Mouse (Mus musculus) T-helper 2 cell (primary cell): ENCODE data around the gene Gabbr1.

Experiments used
- in situ Hi-C: fragments of 300-600 bp; cut with MboI, MseI; formaldehyde crosslinking; loops from one replicate; pipeline ENCODE4 v1.15.1; 2025; ENCODE audit warnings: high pct_unique_total_duplicates

The Gabbr1 gene

GRCm38 (mm10) chr17:37044651-37045244, 1.0 kb upstream of the Gabbr1 start:
- in situ Hi-C loops, result no loop called here

DNA sequence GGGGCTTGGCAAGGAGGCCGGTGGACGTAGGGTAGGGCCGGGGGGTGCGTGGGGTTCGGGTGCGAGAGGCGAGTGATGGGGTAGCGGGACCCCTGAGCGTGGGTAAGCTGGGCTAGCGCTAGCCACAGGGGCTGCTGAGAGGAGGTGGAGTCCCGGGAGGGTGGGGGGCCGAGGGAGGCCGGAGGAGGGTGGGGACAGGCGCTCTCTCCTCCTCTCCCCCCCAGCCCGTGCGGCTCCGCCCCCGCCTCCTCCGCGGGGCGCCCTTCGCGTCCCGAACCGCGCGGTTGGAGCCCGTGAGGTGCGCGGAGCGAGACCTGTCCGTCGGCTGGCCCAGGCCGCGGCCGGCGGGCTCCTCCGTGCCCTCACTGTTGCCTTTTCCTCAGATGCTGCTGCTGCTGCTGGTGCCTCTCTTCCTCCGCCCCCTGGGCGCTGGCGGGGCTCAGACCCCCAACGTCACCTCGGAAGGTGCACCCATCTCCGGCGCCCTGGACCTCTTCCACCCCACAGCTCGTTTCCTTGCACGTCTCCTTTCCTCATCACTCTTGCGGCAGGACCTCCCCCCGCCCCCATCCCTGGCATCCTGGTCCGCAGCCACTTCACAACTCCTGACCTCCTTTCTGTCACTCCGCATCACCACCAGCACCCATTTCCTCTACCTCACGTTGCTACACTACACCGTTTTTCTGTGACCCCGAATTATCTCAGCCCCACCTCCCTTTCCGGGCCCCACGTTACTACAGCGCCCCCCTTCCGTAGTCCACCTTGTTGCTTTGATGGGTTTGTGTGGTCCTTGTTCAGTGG, 746 bp downstream of the Gabbr1 start:
- in situ Hi-C loops, result no loop called here

DNA sequence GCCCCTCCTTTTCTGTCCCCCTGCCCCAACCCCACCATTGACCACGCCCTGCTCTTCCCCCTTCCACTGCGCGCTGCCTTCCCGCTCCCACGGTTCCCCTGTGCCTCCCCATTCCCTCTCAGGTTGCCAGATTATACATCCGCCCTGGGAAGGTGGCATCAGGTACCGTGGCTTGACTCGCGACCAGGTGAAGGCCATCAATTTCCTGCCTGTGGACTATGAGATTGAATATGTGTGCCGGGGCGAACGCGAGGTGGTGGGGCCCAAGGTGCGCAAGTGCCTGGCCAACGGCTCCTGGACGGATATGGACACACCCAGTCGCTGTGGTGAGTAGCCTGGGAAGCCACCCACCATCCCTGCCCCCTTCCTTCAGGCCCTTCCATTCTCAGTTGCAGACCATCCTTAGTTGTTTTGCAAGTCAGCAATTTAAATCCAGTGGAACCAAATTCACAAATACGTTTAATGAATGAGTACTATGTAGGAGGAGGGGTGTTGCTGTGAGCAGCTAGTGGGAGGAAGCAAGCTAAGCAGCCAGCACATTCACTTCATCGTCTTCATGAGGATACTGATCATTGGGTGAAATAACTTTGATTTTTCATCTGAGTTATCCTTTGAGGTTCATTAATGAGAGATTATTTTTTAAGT, 1.7 kb downstream of the Gabbr1 start:
- in situ Hi-C loops, result no loop called here

DNA sequence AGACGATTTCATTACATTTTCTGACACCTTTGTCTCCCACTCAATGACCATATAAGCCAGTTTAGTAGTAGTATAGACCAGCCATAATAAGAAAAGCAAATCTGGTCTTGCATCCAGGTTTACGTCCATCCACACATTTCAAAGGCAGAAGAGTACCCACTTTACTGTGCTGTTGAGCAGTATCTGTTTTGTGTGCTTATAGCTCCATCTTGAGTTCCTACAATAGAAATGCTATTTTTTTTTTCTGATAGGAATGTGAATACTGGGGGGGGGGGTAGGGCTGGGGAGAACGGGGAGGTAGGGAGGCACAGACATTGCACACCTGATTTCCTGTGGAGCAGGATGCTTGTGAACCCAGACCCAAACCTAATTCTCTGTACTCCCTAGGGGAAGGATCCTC, 2.2 kb downstream of the Gabbr1 start:
- in situ Hi-C loops, result no loop called here

GRCm38 (mm10) chr17:37048383-37048782, 2.6 kb downstream of the Gabbr1 start:
- in situ Hi-C loops, result no loop called here

GRCm38 (mm10) chr17:37049570-37050310, 4.0 kb downstream of the Gabbr1 start:
- in situ Hi-C loops, result loop anchor here (5.0 kb wide), 1 partner anchor 157 kb away; the partner anchor contains the start of gene Trim40

GRCm38 (mm10) chr17:37050399-37050798, 4.6 kb downstream of the Gabbr1 start:
- in situ Hi-C loops, result loop anchor here (5.0 kb wide), 1 partner anchor 158 kb away; the partner anchor contains the start of gene Trim40

DNA sequence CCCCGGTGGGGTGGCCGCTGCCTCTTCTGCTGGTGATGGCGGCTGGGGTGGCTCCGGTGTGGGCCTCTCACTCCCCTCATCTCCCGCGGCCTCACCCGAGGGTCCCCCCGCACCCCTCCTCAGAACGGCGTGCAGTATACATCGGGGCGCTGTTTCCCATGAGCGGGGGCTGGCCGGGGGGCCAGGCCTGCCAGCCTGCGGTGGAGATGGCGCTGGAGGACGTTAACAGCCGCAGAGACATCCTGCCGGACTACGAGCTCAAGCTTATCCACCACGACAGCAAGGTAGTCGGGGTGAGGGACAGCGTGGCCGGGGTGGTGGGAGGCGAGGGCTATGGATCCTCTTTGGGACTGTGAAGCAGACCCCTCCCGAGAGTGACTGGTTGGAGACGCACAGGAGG, 5.1 kb downstream of the Gabbr1 start:
- in situ Hi-C loops, result loop anchor here (5.0 kb wide), 1 partner anchor 159 kb away; the partner anchor contains the start of gene Trim40

GRCm38 (mm10) chr17:37051745-37052144, 6.0 kb downstream of the Gabbr1 start:
- in situ Hi-C loops, result loop anchor here (5.0 kb wide), 1 partner anchor 159 kb away; the partner anchor contains the start of gene Trim40

DNA sequence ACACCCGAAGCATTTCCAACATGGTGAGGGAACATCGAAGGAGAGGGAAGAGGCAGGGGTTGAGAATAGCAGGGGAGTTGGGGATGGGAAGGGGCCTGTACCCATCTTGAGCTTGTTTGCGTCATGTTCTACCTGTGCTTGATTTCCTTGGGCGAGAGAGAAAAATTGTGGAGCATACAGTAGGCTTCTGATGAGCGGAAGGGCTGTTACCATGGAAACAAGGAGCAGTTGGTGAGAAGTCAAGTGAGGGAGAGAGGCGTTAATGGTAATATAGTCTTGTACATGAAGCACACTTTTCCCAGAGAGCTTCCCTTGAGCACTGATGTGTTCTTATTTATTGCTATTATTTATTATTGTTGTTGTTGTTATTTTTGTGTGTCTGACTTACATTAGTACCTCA, 11.2 kb downstream of the Gabbr1 start:
- in situ Hi-C loops, result no loop called here

- in situ Hi-C loops, result no loop called here
Observed at GRCm38 (mm10) chr17:37061435-37061834, 15.7 kb downstream of the Gabbr1 start.

GRCm38 (mm10) chr17:37062101-37062641, 16.4 kb downstream of the Gabbr1 start:
- in situ Hi-C loops, result no loop called here

GRCm38 (mm10) chr17:37063063-37063462, 17.3 kb downstream of the Gabbr1 start:
- in situ Hi-C loops, result no loop called here

DNA sequence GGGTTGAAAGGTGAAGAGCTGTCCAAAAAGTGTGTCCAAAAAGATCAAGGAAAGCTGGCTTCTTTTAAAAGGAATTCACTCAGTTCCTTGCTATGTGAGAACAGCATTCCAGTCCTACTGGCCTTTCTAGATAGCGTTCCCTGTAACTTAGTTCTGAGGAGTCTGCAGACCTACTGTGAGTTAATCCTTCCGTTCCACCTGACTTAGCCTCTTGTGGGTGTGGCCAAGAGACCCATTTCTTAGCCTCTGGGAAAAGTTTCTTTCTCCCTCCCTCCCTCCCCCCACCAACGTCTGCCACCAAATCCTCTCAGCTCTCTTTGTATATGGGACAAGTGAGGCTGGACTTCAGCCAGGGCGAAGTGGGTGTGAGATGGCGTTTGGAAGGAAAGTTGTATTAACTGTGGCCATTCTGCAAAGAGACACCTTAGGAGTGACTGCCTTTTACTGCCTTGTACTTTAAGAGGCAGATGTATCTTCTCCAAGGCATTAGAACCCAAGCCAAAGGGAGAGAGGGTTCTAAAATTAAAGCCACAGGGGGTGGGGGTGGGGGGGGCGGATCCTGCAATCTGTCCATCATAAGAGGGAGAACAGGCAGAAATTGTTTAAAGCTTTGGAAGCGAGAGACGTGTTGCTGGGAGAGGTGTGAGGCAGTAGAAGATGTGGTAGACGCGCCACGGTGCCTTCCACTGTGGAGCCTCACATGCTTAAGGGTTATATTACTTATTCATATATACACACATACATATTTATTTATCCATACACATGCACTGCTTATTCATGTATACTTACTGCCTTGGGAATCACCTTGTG, 18.1 kb downstream of the Gabbr1 start:
- in situ Hi-C loops, result no loop called here

DNA sequence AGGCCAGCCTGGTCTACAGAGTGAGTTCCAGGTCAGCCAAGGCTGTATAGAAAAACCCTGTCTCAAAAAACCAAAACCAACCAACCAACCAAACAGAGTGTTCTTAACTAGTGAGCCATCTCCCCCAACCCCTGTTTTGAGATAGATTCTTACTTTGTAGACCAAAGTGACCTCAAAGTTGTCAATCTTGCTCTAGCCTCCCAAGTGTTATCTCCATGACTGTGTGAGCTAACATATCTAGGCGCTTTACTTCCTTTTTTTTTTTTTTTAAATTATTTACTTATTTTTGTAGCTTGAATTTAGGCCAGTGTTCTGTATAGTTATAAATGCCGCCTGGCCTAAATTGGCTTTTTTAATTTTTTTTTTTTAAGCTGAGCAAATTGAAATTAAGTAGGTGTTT, 20.2 kb downstream of the Gabbr1 start:
- in situ Hi-C loops, result no loop called here

DNA sequence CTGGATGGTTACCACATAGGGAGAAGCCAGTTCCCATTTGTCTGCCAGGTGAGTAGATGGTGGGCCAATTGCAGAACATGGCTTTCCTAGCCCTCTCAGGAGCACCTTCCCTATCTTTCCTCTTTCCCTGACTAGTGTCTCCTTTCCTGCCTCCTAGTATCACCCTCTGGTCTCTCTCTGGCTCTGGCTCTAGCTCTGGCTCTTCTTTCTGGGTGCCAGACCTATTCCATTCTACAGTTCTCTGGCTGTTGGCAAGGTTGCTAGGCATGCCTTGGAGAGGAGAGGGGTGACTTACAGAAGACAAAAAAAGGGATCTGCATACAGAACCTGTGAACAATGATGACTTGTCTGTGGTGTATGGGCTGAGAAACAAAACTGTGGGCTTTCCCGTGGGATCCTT, 22.1 kb downstream of the Gabbr1 start:
- in situ Hi-C loops, result no loop called here

DNA sequence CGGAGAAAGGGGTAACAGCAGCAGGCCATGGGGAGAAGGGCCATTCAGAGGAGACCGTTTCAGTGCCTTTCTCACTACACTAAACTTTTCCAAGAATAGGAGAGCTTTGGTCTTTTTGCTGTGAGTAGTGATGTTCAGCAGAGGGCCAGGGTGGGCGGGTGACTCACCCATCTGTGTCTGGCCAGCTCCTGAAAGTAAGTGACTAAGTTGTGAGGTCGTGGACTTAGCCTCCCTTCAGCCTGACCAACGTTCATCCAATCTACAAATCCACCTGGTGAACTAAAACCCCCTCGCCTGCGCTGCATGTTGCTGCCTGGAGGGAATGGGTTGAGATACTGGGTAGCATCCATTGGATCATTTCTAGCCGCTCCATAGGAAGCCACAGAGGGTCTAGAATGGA, 24.4 kb downstream of the Gabbr1 start:
- in situ Hi-C loops, result loop anchor here (5.0 kb wide), 1 partner anchor 132 kb away; the partner anchor contains the start of gene Olfr94

DNA sequence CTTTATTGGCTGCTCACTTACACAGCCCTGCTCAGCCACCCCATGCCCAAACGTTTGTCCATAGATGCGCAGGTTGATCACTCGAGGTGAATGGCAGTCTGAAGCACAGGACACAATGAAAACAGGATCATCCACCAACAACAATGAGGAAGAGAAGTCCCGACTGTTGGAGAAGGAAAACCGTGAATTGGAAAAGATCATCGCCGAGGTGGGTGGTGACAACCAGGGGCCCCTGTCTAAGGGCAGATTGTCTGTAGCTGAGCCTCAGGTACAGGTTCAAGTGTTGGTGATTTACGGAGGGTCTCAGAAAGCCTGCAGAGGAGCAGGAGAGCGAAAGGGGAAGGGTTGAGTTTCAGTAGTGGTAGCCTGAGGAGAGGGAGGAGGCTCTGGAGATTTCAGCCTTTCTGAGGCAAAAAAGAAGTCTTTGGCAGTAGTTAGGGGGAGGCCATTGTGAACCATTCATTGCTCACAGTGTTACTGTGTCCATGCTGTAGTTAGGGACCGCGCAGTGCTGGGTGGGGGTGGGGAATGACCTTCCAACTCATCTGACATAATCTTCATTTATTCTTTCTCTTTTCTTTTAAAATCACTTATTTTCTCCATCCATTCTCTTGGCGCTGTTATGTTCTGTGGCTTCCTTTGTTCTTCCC, 26.4 kb downstream of the Gabbr1 start:
- in situ Hi-C loops, result loop anchor here (5.0 kb wide), 1 partner anchor 130 kb away; the partner anchor contains the start of gene Olfr94

GRCm38 (mm10) chr17:37072730-37073276, 27.0 kb downstream of the Gabbr1 start:
- in situ Hi-C loops, result loop anchor here (5.0 kb wide), 1 partner anchor 129 kb away; the partner anchor contains the start of gene Olfr94

GRCm38 (mm10) chr17:37075181-37075580, 29.4 kb downstream of the Gabbr1 start:
- in situ Hi-C loops, result no loop called here
